Mouse (Mus musculus) frontal cortex, adult (tissue): ENCODE measurements around the gene Itih4.

Experiments used
- ATAC-seq: cut with Nextera tagmentation; 2 replicates; pipeline ENCODE4 v1.9.2; 2017; ENCODE audit warnings: mild to moderate bottlenecking, moderate library complexity, mixed read lengths; ENCODE audit not compliant: low TSS enrichment

Gene Itih4

GRCm38 (mm10) chr14:30943038-30943437, 56.8 kb downstream of the Itih4 start, which contains the start of gene Itih1:
Gene Itih1, minus strand, starts transcription at chr14:30943289.
- ATAC-seq = no peak

GRCm38 (mm10) chr14:30943860-30944674, 57.8 kb downstream of the Itih4 start:
- 0 out of 2 replicates have a peak, but pooled peaks have one; percentile 47 for ATAC-seq

DNA sequence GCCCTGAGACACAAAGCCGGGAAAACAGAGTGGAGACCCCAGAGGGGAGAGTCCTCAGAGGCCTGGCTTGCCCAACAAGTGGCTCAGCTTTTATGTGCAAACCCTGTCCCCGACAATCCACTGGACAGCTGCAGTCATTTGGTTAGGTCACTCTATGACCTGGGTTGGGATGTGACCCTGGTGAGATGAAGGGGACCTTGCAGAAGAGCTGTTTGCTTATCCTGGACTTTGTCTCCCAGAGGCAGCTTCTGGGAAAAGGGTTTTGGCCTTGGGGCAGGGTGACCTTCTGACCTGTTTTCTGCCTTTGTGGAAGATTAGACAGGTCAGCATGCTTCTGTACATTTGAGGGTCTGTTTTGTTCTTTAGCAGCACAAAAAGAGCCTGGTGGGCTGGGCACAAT, 58.5 kb downstream of the Itih4 start:
- no peak for ATAC-seq

DNA sequence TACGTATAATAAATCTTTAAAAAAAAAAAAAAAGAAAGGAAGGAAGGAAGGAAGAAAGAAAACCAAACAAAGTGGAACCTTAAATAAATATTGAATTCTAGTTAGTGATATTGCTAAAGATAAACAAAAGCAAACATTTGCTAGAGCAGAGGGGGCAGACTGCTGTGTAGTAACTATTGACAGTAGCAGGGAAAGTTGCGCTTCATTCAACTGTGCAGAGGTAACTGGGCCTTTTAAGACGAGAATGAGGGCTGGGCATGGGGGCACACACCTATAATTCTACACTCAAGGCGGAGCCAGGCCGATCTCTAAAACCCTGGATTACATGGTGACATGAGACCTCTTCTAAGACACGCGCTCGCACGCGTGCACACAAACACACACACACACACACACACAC, 63.7 kb downstream of the Itih4 start:
- no peak for ATAC-seq

GRCm38 (mm10) chr14:30951154-30951825, 65.0 kb downstream of the Itih4 start, which contains the start of gene Nek4:
Gene Nek4, plus strand, starts transcription at chr14:30951377.
- peak; percentile 98 for ATAC-seq
